Mouse (Mus musculus) G1E (cell line): ENCODE results near the gene Nfyc. TPM values are rescaled to one million over a fixed set of nuclear protein-coding genes. Genes with fewer than 3 reads are reported as not detected.

ENCODE experiments used
- ATAC-seq: 2 replicates; pipeline ENCODE4 v1.8.0; 2016; ENCODE audit warnings: mild to moderate bottlenecking; ENCODE audit not compliant: insufficient number of reproducible peaks, poor library complexity, low FRiP score, severe bottlenecking; ENCODE audit errors: extremely low read depth
- DNase-seq: peaks from one replicate; pipeline ENCODE4 v3.0.0; 2012; ENCODE audit warnings: low spot score
- H3K27me3 ChIP-seq: 2 replicates; pipeline ENCODE4 v1.6.1; 2012; ENCODE audit warnings: mild to moderate bottlenecking, low read length, inconsistent platforms; ENCODE audit not compliant: insufficient read depth
- H3K36me3 ChIP-seq: replicated peaks from 2 replicates; pipeline ENCODE3; 2012; ENCODE audit warnings: mild to moderate bottlenecking, inconsistent platforms
- H3K4me1 ChIP-seq: 2 replicates; pipeline ENCODE4 v1.6.1; 2012; ENCODE audit warnings: low read depth, low read length, inconsistent platforms, mixed read lengths; ENCODE audit not compliant: insufficient read depth
- H3K4me3 ChIP-seq: 2 replicates; pipeline ENCODE4 v1.5.1; 2012; ENCODE audit warnings: low read depth, mild to moderate bottlenecking, inconsistent platforms, low read length, moderate library complexity, mixed read lengths
- H3K9me3 ChIP-seq: replicated peaks from 2 replicates; pipeline ENCODE4 v1.6.1; 2012; ENCODE audit warnings: inconsistent platforms
- CTCF ChIP-seq: IDR thresholded peaks from 2 replicates; pipeline ENCODE4 v1.5.1; 2012; ENCODE audit warnings: low read depth, low read length, inconsistent platforms, mixed read lengths
- GATA1 ChIP-seq: IDR thresholded peaks from 2 replicates; pipeline ENCODE4 v1.6.1; 2012; ENCODE audit warnings: borderline replicate concordance, low read length, inconsistent platforms, mixed read lengths
- GATA2 ChIP-seq: IDR thresholded peaks from 2 replicates; pipeline ENCODE4 v1.6.1; 2012; ENCODE audit warnings: low read depth, low read length, inconsistent platforms, borderline replicate concordance
- POLR2AphosphoS5 ChIP-seq: IDR thresholded peaks from 2 replicates; pipeline ENCODE4 v1.6.1; 2012; ENCODE audit warnings: low read depth, low read length, inconsistent platforms; ENCODE audit not compliant: insufficient replicate concordance
- TAL1 ChIP-seq: conservative IDR thresholded peaks from 2 replicates; pipeline ENCODE4 v1.6.1; 2012; ENCODE audit warnings: low read depth, low read length, inconsistent platforms, mixed read lengths
- polyA plus RNA-seq: library from polyadenylated mRNA; stranded (reverse); fragments of >175 nt; gene quantifications from 2 replicates; pipeline ENCODE4 v1.2.3, GENCODE M21; 2012
- total RNA-seq, 2 experiments: library from RNA; stranded (forward) in 1 of 2; stranded (reverse) in 1 of 2; fragments of 200-1000 nt in 1 of 2; fragments of >200 nt in 1 of 2; fragmentation: Nextera tagmentation in 1 of 2; gene quantifications; 2 replicates each; pipeline ENCODE4 v1.2.3; 2014 to 2017

Gene Nfyc
- total and polyA plus RNA-seq, 3 experiments: 35.8 to 90.7 (median 80.1) TPM

GRCm38 (mm10) chr4:120729441-120729840 lies 101.9 kb downstream of the Nfyc start:
- H3K9me3 ChIP-seq: no peaks in the 10 kb centered on the region
- peaks cover 92% of the 10 kb centered on the region for H3K27me3 ChIP-seq
- H3K4me3 ChIP-seq: no peak overlapping the region
- DNase-seq: no peak
- H3K36me3 ChIP-seq: no peaks in the 10 kb centered on the region
- ATAC-seq: no peak
- peaks cover 22% of the 10 kb centered on the region for H3K4me1 ChIP-seq
- TF ChIP-seq POLR2AphosphoS5 (no peak), TAL1 (no peak), CTCF (no peak), GATA1 (no peak)

DNA sequence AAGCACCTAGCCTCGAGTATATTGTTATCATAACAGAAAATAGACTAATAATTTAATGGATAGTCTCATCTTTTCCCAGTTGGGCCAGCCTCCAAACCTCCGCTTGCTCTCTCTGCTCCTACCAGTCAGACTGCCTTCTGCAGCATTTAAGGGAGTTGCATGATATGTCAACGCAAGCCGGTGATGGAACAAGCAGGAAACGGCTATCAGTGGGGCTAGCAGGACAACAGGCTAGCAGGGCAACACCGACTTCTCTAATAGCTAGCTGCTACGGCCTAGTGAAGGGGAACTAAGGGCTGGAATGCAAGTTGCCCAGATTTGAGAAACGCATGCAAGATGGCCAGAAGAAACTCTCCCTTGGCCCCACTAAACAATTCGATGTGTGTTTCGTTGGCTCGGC lies 103.5 kb downstream of the Nfyc start:
- no peak for TF ChIP-seq CTCF
- TF ChIP-seq GATA2: no peak
- TF ChIP-seq TAL1: no peak
- TF ChIP-seq GATA1: no peak
- no peak for TF ChIP-seq POLR2AphosphoS5
- Histone ChIP-seq H3K9me3 (no peaks in the 10 kb centered on the region), H3K4me3 (no peak overlapping the region), H3K4me1 (peaks cover 22% of the 10 kb centered on the region), H3K36me3 (no peaks in the 10 kb centered on the region), H3K27me3 (peaks cover 90% of the 10 kb centered on the region)
- no peak for DNase-seq
- no peak for ATAC-seq

DNA sequence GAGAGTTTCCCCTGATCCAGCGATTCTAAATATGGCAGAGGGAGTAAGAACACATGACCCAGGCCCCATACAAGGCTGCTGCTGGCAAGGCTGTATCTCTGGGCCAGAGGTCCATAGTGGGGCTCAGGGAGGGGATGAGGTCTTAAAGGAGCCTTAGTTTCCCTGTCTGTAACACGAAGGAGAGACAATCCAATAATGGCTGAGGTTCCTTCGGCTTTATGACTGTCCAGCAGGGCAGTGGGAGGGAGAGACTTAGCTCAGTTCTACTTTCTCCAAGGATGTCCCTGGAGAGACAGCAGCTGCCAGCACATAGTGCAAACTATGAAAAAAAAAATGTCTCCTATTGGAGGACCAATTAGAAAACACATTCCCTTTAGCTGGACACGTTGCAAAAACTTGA lies 105.2 kb downstream of the Nfyc start:
- Histone ChIP-seq H3K36me3 (no peaks in the 10 kb centered on the region), H3K9me3 (no peaks in the 10 kb centered on the region), H3K27me3 (peaks cover 80% of the 10 kb centered on the region), H3K4me3 (no peak overlapping the region), H3K4me1 (peaks cover 15% of the 10 kb centered on the region)
- no peak for DNase-seq
- ATAC-seq: no peak
- TF ChIP-seq POLR2AphosphoS5: no peak
- no peak for TF ChIP-seq TAL1
- no peak for TF ChIP-seq GATA2
- TF ChIP-seq CTCF: no peak
- no peak for TF ChIP-seq GATA1

- no peak overlapping the region for H3K4me3 ChIP-seq
- no peak for ATAC-seq
- H3K9me3 ChIP-seq: no peaks in the 10 kb centered on the region
- TF ChIP-seq GATA2 (no peak), POLR2AphosphoS5 (no peak), CTCF (no peak), TAL1 (no peak), GATA1 (no peak)
- no peaks in the 10 kb centered on the region for H3K36me3 ChIP-seq
- peaks cover 78% of the 10 kb centered on the region for H3K27me3 ChIP-seq
- DNase-seq: no peak
- peaks cover 9% of the 10 kb centered on the region for H3K4me1 ChIP-seq
Observed at GRCm38 (mm10) chr4:120725516-120726090, 105.8 kb downstream of the Nfyc start.

DNA sequence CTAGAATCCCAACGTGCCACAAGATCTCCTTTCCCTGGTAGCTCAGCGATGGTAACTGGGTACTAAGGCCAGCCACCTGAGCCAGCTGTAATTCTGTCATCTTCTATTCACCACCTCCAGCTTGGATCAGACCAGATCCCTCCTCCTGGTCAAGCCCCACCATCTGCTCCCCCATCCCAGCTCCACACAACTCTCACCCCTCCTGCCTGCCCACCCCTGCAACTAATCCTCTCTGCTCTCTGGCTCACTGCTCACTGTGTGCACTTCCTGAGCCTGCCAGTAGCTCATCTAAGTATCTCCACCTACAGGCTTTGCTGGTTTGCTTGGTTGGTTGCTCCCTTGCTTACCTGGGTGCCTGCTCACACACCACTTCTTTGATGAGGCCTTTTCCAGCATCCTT lies 109.8 kb downstream of the Nfyc start:
- Histone ChIP-seq H3K36me3 (no peaks in the 10 kb centered on the region), H3K9me3 (no peaks in the 10 kb centered on the region), H3K4me1 (peaks cover 7% of the 10 kb centered on the region; the same call in 1 of the 2 replicates), H3K27me3 (peaks cover 70% of the 10 kb centered on the region), H3K4me3 (no peak overlapping the region)
- no peak for TF ChIP-seq CTCF
- no peak for TF ChIP-seq TAL1
- no peak for TF ChIP-seq POLR2AphosphoS5
- TF ChIP-seq GATA1: no peak
- TF ChIP-seq GATA2: no peak
- no peak for ATAC-seq
- DNase-seq: no peak

DNA sequence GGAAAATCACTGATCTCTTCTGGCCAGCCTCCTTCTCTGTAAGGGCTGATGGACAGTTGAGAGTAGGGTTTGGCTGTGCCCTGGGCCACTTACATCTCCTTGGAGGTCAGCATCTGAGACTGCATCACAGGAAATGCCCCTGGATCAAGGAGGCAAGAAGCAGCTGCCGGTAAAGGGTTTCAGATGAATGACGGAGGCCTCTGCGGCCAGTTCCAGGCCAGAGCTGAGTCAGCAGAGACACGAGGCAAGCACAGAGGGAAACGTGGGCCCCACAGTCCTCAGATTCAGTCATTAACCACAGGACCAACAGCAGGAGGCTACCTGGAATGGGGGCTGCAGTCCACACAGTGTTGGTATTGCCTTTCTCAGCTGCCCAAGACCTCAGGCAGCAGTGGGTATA lies 112.2 kb downstream of the Nfyc start:
- H3K4me3 ChIP-seq: no peak overlapping the region
- TF ChIP-seq POLR2AphosphoS5 (no peak), TAL1 (no peak), CTCF (no peak), GATA2 (no peak), GATA1 (no peak)
- H3K27me3 ChIP-seq: peaks cover 66% of the 10 kb centered on the region
- no peaks in the 10 kb centered on the region for H3K9me3 ChIP-seq
- no peaks in the 10 kb centered on the region for H3K36me3 ChIP-seq
- no peak for ATAC-seq
- peaks cover 29% of the 10 kb centered on the region for H3K4me1 ChIP-seq
- no peak for DNase-seq

GRCm38 (mm10) chr4:120717591-120717990 lies 113.8 kb downstream of the Nfyc start:
- Histone ChIP-seq H3K4me3 (no peak overlapping the region), H3K36me3 (no peaks in the 10 kb centered on the region), H3K4me1 (peaks cover 39% of the 10 kb centered on the region), H3K9me3 (no peaks in the 10 kb centered on the region), H3K27me3 (peaks cover 59% of the 10 kb centered on the region)
- DNase-seq (no peak), ATAC-seq (no peak)
- TF ChIP-seq TAL1 (no peak), GATA2 (no peak), GATA1 (no peak), POLR2AphosphoS5 (no peak), CTCF (no peak)
